Mouse (Mus musculus) hindbrain, embryonic 16.5 days (tissue): ENCODE measurements around the gene Lrch3. TPM values are rescaled to one million over a fixed set of nuclear protein-coding genes. Genes with fewer than 3 reads are reported as not detected.
"Not testable (repeated sequence)": the region's sequence is repeated elsewhere in the genome, so short reads cannot be mapped to it uniquely, and the experiment has no call there.

Source experiments
- ATAC-seq: fragments of 200-750 bp; cut with Nextera tagmentation; 2 replicates; pipeline ENCODE4 v1.8.0; 2017; ENCODE audit warnings: moderate TSS enrichment, moderate library complexity
- H3K27ac ChIP-seq: fragments of 300-500 bp; sonication (generic); 2 replicates; pipeline ENCODE4 v1.5.1; 2014; ENCODE audit warnings: low read depth, mild to moderate bottlenecking, control low read depth, low read length, moderate library complexity
- H3K27me3 ChIP-seq: fragments of 300-500 bp; sonication (generic); replicated peaks from 2 replicates; pipeline ENCODE4 v1.6.1; 2014; ENCODE audit warnings: low read length; ENCODE audit not compliant: control insufficient read depth, insufficient read depth
- H3K36me3 ChIP-seq: fragments of 300-500 bp; sonication (generic); 2 replicates; pipeline ENCODE4 v1.6.1; 2014; ENCODE audit warnings: mild to moderate bottlenecking, low read length, moderate library complexity, mixed read lengths; ENCODE audit not compliant: control insufficient read depth, insufficient read depth
- H3K4me1 ChIP-seq: fragments of 300-500 bp; sonication (generic); 2 replicates; pipeline ENCODE4 v1.6.1; 2014; ENCODE audit warnings: low read depth, low read length; ENCODE audit not compliant: control insufficient read depth, insufficient read depth
- H3K4me2 ChIP-seq: fragments of 300-500 bp; sonication (generic); 2 replicates; pipeline ENCODE4 v1.6.1; 2014; ENCODE audit warnings: mild to moderate bottlenecking, low read length, control low read depth, moderate library complexity
- H3K4me3 ChIP-seq: fragments of 300-500 bp; sonication (generic); 2 replicates; pipeline ENCODE4 v1.5.1; 2014; ENCODE audit warnings: mild to moderate bottlenecking, low read length, control low read depth, moderate library complexity
- H3K9ac ChIP-seq: fragments of 300-500 bp; sonication (generic); 2 replicates; pipeline ENCODE4 v1.6.1; 2014; ENCODE audit warnings: low read depth, mild to moderate bottlenecking, control low read depth, low read length, moderate library complexity
- H3K9me3 ChIP-seq: fragments of 300-500 bp; sonication (generic); 2 replicates; pipeline ENCODE4 v1.6.1; 2014; ENCODE audit warnings: mild to moderate bottlenecking, low read length, moderate library complexity; ENCODE audit not compliant: control insufficient read depth
- WGBS: fragments of 180-500 bp; shearing (Covaris S2); extraction: QIAGEN DNeasy Blood & Tissue Kit; methylation state at CpG from one replicate; pipeline ENCODE4 v1.1.7; 2014; 5-methylcytosine and 5-hydroxymethylcytosine counted together
- polyA plus RNA-seq: library from polyadenylated mRNA; unstranded; fragments of >200 nt; fragmentation: Nextera tagmentation; extraction: Ambion mirVana; gene quantifications from 2 replicates; pipeline ENCODE4 v1.2.1, GENCODE M21; 2015

Gene Lrch3
- polyA plus RNA-seq, result 25.7 and 33.6 TPM in 2 replicates

DNA sequence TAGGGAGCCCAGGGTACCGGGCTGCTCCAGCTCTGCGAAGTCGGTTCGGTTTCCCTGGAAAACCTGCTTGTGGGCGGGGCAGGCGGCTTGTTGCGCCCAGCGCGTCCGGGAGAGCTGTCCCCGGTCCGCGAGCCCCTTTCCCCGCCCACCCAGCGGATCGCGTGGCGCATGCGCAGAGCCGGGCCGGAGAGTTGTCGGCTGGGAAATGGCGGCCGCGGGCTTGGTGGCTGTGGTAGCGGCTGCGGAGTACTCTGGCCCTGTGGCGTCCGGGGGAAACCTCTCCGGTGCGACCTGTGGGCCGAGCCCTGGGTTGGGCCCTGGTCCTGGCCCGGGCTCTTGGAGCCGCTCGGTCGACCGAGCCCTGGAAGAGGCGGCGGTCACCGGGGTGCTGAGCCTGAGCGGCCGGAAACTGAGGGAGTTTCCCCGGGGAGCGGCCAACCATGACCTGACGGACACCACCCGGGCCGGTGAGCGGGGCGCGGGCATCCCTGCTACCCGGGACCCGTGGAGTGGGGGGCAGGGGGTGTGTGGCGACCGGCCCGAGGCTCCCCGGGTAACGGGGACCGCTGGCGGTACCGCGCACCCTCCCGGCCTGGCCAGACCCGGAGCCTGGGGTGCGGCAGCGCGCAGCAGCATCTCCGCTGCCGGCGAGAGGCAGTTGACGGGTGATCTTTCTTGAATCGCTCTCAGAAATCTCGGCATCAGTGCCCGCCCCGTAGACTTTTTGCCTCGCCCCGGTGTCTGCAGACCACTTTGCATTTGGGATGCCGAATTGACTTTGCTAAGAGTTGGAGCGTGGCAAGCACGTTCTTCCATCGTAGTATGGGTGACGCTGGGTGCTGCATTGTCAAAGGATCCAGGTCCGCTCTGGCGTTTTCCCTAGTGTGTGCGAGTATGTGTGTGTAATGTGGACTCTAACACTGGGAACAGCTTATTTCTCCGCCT, at the start of gene Lrch3:
TSS of gene Lrch3 (plus strand) at position 164 of the 945 bp plus-strand sequence.
- Histone ChIP-seq H3K9ac (peak within 1 kb of the TSS; percentile 89), H3K27me3 (no peaks in the 10 kb centered on the region), H3K9me3 (no peaks in the 10 kb centered on the region), H3K27ac (peak within 1 kb of the TSS; percentile 92), H3K36me3 (no peaks in the 10 kb centered on the region), H3K4me3 (peak within 1 kb of the TSS; percentile 98), H3K4me2 (peak within 1 kb of the TSS; percentile 79), H3K4me1 (peaks cover 7% of the 10 kb centered on the region)
- peak; percentile 95 for ATAC-seq
- WGBS, result under 1% methylated on average over 75 of the region's 85 CpGs

DNA sequence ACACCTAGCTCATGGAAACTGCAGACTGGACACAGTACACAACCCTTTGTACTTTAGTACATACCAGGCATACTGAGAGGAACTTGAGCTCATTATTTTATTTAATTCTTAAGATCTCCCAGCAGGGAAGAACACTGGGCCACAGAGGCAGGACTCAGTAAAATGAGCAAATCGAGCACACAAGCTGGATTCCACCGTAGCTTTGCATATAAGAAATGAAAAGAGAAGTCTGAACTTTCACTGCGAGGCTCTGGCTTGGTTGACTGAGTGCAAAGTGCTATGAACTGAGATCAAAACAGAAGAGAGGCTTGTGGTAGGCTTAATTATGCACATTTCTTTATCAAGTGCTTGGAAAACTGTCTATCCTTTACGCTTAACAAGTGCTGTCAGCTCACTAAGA, 48.5 kb upstream of the Lrch3 start:
- no peaks in the 10 kb centered on the region for H3K9me3 ChIP-seq
- WGBS, result 87% methylated on average over 4 of the region's 4 CpGs
- H3K4me2 ChIP-seq, result no peak overlapping the region
- H3K9ac ChIP-seq, result no peak overlapping the region
- ATAC-seq, result no peak
- H3K27ac ChIP-seq, result no peak overlapping the region
- H3K27me3 ChIP-seq, result no peaks in the 10 kb centered on the region
- peaks cover 15% of the 10 kb centered on the region for H3K4me1 ChIP-seq
- H3K36me3 ChIP-seq, result no peaks in the 10 kb centered on the region
- H3K4me3 ChIP-seq, result no peak overlapping the region

DNA sequence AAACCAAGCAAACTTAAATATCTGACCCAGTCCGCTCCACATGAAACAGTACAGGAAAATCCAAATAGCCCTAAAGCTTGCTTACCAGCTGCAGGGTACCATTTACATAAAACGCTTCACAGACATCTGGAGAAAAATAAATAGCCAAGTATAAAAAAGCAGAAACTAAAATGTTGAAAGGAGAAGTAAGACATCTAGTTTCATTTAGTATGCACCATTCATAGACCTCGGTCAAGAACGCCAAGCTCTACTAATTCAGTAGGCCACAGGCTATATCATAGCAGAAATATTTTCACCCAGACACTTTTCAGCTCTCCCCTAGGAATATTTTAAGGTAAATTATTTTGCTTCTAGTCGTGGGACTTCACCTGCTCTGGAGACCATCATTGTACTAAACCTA, 47.2 kb upstream of the Lrch3 start:
- peak overlapping the region; percentile 68; the same call in 1 of the 2 replicates for H3K4me3 ChIP-seq
- 87% methylated on average over 5 of the region's 5 CpGs for WGBS
- no peaks in the 10 kb centered on the region for H3K36me3 ChIP-seq
- no peaks in the 10 kb centered on the region for H3K27me3 ChIP-seq
- peaks cover 15% of the 10 kb centered on the region for H3K4me1 ChIP-seq
- no peak for ATAC-seq
- no peaks in the 10 kb centered on the region for H3K9me3 ChIP-seq
- H3K4me2 ChIP-seq, result peak overlapping the region; percentile 73
- H3K27ac ChIP-seq, result no peak overlapping the region
- peak overlapping the region; percentile 2 for H3K9ac ChIP-seq

DNA sequence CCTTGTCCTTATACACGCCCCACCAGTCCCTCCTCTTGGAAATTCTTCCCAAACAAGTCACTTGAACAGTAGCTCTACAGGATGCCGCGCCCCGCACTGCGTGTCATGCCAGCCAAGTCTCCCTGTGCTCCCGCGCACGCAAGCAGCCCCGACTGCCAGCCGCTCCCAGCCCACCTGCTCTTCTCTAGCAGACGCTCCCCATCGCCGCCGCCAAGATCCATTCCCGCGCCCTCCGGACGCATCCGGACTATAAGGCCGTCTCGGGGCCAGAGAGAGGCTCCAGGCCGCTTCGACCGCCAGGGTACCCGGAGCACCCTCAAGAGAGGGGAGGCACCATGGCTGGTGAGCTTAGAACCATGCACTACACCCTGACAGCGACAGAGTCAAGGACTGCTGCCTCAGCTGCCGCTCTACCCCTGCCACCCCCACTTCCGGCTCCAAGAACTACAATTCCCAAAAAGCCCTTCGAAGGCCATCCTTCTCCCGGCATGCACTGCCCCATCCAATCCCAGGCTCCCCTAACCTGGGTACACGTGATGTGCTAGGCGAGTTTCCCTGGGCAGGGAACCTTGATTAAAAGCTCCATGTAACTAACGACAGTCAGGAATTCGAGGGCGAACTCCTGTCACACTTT, 45.9 kb upstream of the Lrch3 start:
- peak; percentile 99 for ATAC-seq
- WGBS, result 0% methylated on average over 35 of the region's 35 CpGs

DNA sequence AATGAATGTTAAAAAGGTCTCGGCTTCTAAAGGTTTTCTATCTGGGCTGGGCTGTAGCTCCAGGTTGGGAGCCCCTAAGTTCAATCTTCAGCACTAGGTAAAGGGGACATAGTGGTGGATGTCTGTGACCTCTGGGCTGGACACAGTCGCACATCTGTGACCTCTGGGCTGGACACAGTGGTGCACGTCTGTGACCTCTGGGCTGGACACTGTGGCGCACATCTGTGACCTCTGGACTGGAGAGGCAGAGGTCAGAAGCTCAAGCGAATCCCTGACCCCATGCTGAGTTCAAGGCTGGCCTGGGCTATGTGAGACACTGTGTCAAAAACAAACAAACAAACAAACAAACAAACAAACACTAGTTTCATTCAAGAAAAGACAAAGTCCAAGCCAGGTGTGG, 43.7 kb upstream of the Lrch3 start:
- Histone ChIP-seq H3K9me3 (no peaks in the 10 kb centered on the region), H3K9ac (no peak overlapping the region), H3K4me3 (no peak overlapping the region), H3K27me3 (no peaks in the 10 kb centered on the region), H3K4me1 (peaks cover 15% of the 10 kb centered on the region), H3K27ac (no peak overlapping the region), H3K36me3 (no peaks in the 10 kb centered on the region), H3K4me2 (no peak overlapping the region)
- 57% methylated on average over 5 of the region's 5 CpGs for WGBS
- no peak for ATAC-seq

More for the DNA sequence above, 45.9 kb upstream of the Lrch3 start:
- Histone ChIP-seq H3K36me3 (no peaks in the 10 kb centered on the region), H3K27ac (peak overlapping the region; percentile 87), H3K27me3 (no peaks in the 10 kb centered on the region), H3K9ac (peak overlapping the region; percentile 87), H3K4me3 (peak overlapping the region; percentile 68), H3K4me2 (peak overlapping the region; percentile 73), H3K4me1 (peaks cover 15% of the 10 kb centered on the region), H3K9me3 (no peaks in the 10 kb centered on the region)

DNA sequence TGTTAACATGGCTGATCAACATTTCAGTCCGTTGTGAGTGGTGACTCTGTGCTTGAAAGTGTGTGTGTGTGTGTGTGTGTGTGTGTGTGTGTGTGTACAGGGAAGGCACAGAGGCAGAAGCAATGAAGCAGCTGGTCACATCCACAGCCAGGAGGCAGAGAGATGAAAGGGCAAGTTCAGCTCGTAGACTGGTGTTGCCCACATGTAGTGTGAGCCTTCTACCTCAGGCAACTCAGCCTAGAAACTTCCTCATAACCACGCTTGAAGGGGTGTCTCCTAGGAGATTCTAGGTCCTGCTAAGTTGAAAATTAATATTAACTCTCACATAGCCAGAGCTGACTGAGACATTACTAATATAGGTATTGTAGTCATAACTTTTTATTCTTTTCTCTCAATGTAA, 40.5 kb upstream of the Lrch3 start:
- Histone ChIP-seq H3K4me1 (peaks cover 5% of the 10 kb centered on the region), H3K27me3 (no peaks in the 10 kb centered on the region), H3K27ac (no peak overlapping the region), H3K4me2 (no peak overlapping the region), H3K36me3 (no peaks in the 10 kb centered on the region), H3K4me3 (no peak overlapping the region), H3K9me3 (no peaks in the 10 kb centered on the region), H3K9ac (no peak overlapping the region)
- ATAC-seq, result no peak
- 52% methylated on average over 3 of the region's 3 CpGs for WGBS

DNA sequence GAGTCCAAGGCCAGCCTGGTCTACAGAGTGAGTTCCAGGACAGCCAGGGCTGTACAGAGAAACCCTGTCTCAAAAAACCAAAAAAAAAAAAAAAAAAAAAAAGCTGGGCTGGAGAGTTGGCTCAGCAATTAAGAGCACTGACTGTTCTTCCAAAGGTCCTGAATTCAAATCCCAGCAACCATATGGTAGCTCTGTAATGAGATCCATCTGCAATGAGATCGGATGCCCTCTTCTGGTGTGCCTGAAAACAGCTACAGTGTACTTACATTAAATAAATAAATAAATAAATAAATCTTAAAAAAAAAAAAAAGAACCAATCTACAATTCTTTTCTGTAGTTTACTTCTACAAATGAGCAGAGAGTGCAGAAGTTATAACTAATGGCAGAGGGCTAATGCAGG, 38.6 kb upstream of the Lrch3 start:
- WGBS, result 59% methylated on average over 1 of the region's 1 CpGs
- H3K4me1 ChIP-seq, result peaks cover 11% of the 10 kb centered on the region
- H3K4me3 ChIP-seq, result not testable (repeated sequence)

DNA sequence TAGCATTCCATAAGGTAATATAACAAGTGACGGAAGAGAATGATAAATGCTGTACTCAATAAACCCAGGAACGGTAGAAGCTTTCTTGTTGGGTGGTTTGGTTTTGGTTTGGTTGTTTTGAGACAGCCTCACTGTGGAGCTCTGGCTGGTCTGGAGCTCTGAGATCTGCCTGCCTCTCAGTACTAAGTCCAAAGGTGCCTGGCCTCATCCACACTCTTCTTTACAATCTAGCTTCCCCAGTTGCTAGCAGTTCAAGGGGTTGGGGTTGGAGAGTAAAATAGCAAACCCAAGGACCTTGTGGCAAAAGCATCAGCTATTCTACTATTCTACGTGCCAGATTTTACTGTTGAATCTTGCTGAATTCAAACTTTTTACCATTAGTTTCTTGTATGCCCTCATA, 38.1 kb upstream of the Lrch3 start:
- H3K27me3 ChIP-seq, result no peaks in the 10 kb centered on the region
- H3K4me2 ChIP-seq, result no peak overlapping the region
- H3K4me3 ChIP-seq, result no peak overlapping the region
- WGBS, result 93% methylated on average over 3 of the region's 3 CpGs
- H3K9me3 ChIP-seq, result no peaks in the 10 kb centered on the region
- H3K36me3 ChIP-seq, result no peaks in the 10 kb centered on the region
- H3K4me1 ChIP-seq, result peaks cover 11% of the 10 kb centered on the region
- no peak overlapping the region for H3K9ac ChIP-seq
- no peak for ATAC-seq
- no peak overlapping the region for H3K27ac ChIP-seq

More for the DNA sequence above, 38.6 kb upstream of the Lrch3 start:
- H3K9me3 ChIP-seq, H3K9ac ChIP-seq, H3K4me2 ChIP-seq, H3K27ac ChIP-seq, H3K36me3 ChIP-seq, ATAC-seq, H3K27me3 ChIP-seq: not testable (repeated sequence)

DNA sequence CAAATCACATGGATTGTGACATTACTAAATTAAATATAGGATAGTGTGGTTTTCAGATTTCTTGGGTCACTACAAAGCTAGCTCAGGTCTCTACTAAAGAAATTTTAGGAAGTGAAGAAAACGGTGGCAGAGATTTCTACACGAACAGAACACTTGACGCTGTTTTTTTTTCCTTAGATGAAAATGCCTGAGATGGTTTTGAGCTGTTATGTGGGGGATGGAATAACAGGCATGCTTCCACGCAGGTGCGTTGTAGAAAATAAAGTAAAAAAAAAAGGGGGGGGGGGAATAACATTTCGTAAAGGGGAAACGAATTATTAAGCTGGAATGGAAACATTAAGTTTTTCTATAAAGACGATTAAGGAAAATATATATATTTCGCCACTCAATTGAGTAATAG, 37.1 kb upstream of the Lrch3 start:
- H3K9ac ChIP-seq, result peak overlapping the region; percentile 83; the same call in 1 of the 2 replicates
- peaks cover 11% of the 10 kb centered on the region for H3K4me1 ChIP-seq
- ATAC-seq, result no peak
- no peaks in the 10 kb centered on the region for H3K9me3 ChIP-seq
- H3K4me2 ChIP-seq, result peak overlapping the region; percentile 59
- H3K27me3 ChIP-seq, result no peaks in the 10 kb centered on the region
- no peaks in the 10 kb centered on the region for H3K36me3 ChIP-seq
- peak overlapping the region; percentile 89 for H3K27ac ChIP-seq
- H3K4me3 ChIP-seq, result peak overlapping the region; percentile 60
- WGBS, result 28% methylated on average over 9 of the region's 9 CpGs
